Mouse (Mus musculus): Measurements from ENCODE around the gene A930033H14Rik. TPM values are rescaled to one million over a fixed set of nuclear protein-coding genes. Genes with fewer than 3 reads are reported as not detected.

The A930033H14Rik gene
- polyA plus RNA-seq, 1 experiment from 2014 or later = 3.2 TPM

DNA sequence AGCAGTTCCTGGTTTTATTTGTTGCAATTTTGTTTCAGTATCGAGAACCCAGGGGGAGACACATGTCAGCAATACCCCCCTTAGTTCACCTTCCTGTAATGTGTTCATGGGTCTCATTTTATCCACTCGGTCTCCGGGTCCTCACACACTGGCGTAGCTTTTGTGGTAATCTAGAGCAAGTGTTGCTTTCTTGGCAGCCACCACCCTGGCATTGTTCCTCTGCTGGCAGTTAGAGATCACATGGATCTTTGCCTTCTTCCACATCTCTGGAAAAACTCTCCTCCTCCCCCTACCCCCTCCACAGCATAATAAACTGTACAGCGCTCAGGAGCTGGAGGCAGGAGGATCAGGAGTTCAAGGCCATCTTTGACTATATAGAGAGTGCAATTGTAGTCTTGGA lies 20.6 kb downstream of the A930033H14Rik start:
- no peak overlapping the region for H3K27ac ChIP-seq (replicated peaks)
- no peak overlapping the region for H3K4me2 ChIP-seq (replicated peaks)
- H3K4me1 ChIP-seq = no peaks in the 10 kb centered on the region
- no peaks in the 10 kb centered on the region for H3K9me3 ChIP-seq (replicated peaks)
- no peak overlapping the region for H3K9ac ChIP-seq
- no peak for ATAC-seq (ENCODE audit: insufficient number of reproducible peaks, low FRiP score, low TSS enrichment, low read depth)
- H3K4me3 ChIP-seq (replicated peaks) = no peak overlapping the region
- H3K36me3 ChIP-seq = no peaks in the 10 kb centered on the region
- 82% methylated on average over 5 of the region's 5 CpGs for WGBS
- no peaks in the 10 kb centered on the region for H3K27me3 ChIP-seq

DNA sequence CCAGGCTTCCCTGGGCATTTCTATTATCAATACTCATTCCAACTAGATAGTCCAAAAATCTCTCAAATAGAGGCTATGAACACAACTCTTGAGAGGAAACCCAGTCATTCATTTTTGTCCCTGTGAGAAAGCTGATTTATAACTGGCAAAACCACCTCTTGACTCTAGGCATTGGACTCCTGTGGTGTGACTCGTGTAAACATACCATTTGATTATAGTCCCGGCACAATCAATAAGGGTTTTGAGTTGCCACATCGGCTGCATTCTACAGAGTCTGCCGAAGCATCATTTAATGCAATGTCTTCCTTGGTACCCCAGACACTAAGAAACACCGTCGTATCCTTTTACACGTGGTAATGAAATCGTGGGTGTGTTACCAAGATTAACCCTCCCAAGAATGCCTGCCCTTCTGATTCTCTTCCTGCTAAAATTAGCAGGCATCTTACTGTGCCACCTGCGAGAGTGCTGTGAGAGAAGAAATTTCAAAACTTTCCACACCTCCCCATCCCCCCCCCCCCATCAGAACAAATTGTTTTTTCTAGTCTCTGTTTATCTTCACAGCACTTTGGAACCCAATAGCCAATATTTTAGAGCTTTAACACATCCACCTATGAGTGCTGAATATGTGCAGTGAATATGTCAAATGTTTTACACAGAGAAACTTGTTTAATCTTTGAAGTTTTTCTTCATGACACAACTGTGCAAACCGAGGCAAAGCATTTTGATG lies 22.3 kb downstream of the A930033H14Rik start:
- Histone ChIP-seq H3K9me3 (replicated peaks) (no peaks in the 10 kb centered on the region), H3K27me3 (no peaks in the 10 kb centered on the region), H3K27ac (replicated peaks) (no peak overlapping the region), H3K4me3 (replicated peaks) (no peak overlapping the region), H3K4me2 (replicated peaks) (no peak overlapping the region), H3K36me3 (no peaks in the 10 kb centered on the region), H3K4me1 (peaks cover 7% of the 10 kb centered on the region), H3K9ac (no peak overlapping the region)
- ATAC-seq (ENCODE audit: insufficient number of reproducible peaks, low FRiP score, low TSS enrichment, low read depth) = no peak
- WGBS = 70% methylated on average over 10 of the region's 10 CpGs

DNA sequence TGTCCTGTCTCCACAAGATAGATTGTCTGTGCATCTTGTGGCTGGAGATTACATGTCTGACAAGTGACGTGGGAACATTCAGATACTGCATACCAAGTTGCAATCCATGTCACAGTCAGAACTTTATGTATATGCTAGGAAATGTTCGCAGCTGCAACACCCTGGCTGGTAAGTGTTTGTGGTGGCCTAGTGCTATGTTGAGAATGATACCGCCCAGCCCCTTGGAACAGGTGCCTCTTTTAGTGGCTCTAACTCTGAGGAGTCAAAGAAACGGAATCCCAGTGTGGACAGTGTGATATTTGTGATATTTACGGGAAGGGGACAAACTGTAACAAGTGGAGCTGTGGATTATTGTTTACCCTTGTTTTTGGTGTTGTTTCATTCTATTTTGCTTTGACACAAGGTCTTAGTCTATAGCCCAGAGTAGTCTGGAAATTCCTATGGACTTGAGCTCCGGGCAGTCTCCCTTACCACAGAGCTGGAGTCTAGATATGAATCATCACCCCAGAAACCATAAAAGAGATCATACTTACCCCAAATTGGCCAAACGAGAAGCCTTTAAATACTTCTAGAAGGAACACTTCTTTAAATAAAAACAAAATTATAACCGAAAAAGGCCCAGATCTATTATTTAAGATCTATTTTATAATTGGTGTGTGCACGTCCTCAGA lies 25.0 kb downstream of the A930033H14Rik start:
- H3K4me2 ChIP-seq (replicated peaks) = no peak overlapping the region
- no peak overlapping the region for H3K9ac ChIP-seq
- H3K9me3 ChIP-seq (replicated peaks) = no peaks in the 10 kb centered on the region
- no peaks in the 10 kb centered on the region for H3K36me3 ChIP-seq
- WGBS = 76% methylated on average over 9 of the region's 9 CpGs
- no peaks in the 10 kb centered on the region for H3K27me3 ChIP-seq
- no peak for ATAC-seq (ENCODE audit: insufficient number of reproducible peaks, low FRiP score, low TSS enrichment, low read depth)
- no peak overlapping the region for H3K4me3 ChIP-seq (replicated peaks)
- H3K4me1 ChIP-seq = peaks cover 20% of the 10 kb centered on the region
- H3K27ac ChIP-seq (replicated peaks) = no peak overlapping the region

DNA sequence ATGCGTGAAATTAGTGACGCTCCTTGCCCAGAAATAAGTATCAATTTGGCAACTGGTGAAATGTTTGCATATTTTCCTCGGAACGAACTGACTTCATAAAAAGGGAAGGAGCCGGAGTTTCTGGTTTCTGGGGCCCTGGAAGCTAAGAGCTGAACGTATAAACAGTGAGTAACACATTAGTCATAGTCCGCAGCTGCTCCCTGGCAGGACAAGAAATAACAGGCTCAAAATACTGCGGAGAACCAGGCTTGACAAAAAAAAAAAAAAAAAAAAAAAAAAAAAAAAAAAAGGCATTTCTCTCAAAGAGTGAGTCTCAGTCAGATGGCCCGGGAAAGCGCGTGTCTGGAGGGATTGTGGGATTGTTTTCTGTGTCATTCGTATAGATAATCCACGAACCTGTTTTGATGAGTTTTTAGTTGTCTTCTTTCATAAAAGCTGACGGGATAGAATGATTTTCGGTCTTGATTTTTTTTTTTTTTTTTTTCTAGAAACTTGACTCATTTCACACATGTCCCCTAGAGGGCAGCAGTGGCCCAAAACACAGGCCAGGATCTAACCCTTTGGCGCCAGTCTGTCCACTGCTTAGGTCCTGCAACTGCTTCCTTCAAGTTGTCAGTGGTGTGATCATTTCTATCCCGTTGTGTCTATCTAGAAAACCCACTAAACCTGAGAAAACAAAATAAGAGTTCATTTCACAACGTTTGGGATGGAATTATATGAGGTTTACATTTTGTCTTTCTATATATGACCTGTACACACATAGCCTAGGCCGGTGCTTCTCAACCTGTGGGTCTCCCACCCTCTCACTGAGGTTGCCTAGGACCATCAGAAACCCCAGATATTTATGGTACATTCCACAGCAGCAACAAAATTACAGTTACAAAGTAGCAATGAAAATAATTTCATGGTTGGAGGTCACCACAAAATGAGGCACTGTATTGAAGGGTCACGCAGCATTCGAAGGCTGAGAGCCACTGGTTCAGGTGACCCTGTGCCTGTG lies 26.7 kb downstream of the A930033H14Rik start:
- Histone ChIP-seq H3K4me1 (peaks cover 20% of the 10 kb centered on the region), H3K9ac (no peak overlapping the region), H3K4me3 (replicated peaks) (peak overlapping the region; percentile 32), H3K9me3 (replicated peaks) (no peaks in the 10 kb centered on the region), H3K36me3 (no peaks in the 10 kb centered on the region), H3K27me3 (no peaks in the 10 kb centered on the region), H3K27ac (replicated peaks) (peak overlapping the region; percentile 96), H3K4me2 (replicated peaks) (peak overlapping the region; percentile 44)
- 13% methylated on average over 21 of the region's 21 CpGs for WGBS
- ATAC-seq (ENCODE audit: insufficient number of reproducible peaks, low FRiP score, low TSS enrichment, low read depth) = peak; percentile 89

DNA sequence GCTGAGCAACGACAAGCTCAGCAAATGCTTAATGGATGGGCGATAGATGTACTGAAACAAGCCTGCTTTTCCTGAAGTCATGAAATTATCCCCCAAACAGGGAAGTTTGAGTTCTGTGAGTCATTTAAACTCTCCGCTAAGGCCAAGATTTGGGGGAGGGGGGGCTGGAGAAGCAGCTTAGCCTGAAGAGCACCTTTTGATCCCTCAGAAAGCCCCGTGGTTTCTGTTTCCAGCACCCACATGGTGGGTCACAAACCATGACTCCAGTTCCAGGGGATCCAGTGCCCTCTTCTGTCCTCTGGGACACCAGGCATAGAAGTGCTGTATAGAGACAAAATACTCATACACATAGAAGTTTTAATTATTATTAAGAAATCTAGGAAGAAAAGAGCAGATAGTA lies 27.5 kb downstream of the A930033H14Rik start:
- H3K36me3 ChIP-seq = no peaks in the 10 kb centered on the region
- peak overlapping the region; percentile 44 for H3K4me2 ChIP-seq (replicated peaks)
- H3K4me1 ChIP-seq = peaks cover 20% of the 10 kb centered on the region
- H3K27ac ChIP-seq (replicated peaks) = peak overlapping the region; percentile 96
- H3K9ac ChIP-seq = no peak overlapping the region
- 22% methylated on average over 4 of the region's 4 CpGs for WGBS
- no peak overlapping the region for H3K4me3 ChIP-seq (replicated peaks)
- 0 out of 2 replicates have a peak, but pooled peaks have one; percentile 15 for ATAC-seq (ENCODE audit: insufficient number of reproducible peaks, low FRiP score, low TSS enrichment, low read depth)
- H3K9me3 ChIP-seq (replicated peaks) = no peaks in the 10 kb centered on the region
- H3K27me3 ChIP-seq = no peaks in the 10 kb centered on the region

DNA sequence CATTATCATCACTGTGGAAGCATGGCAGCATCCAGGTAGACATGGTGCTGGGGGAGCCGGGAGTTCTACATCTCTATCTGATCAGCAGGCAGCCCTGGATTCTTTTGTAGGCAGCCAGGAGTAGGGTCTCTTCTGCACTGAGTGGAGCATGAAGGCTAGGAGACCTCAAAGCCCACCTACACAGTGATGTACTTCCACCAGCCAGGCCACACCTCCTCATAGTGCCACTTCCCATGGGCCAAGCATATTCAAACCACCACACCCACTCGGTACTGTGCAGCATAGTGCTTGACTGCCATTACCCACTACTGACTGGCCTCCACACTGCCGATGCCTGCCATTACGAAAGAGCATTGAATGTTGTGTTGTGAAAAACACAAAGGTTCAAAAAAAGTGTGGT lies 28.0 kb downstream of the A930033H14Rik start:
- peak overlapping the region; percentile 96 for H3K27ac ChIP-seq (replicated peaks)
- no peaks in the 10 kb centered on the region for H3K36me3 ChIP-seq
- no peak overlapping the region for H3K4me3 ChIP-seq (replicated peaks)
- H3K9me3 ChIP-seq (replicated peaks) = no peaks in the 10 kb centered on the region
- H3K9ac ChIP-seq = no peak overlapping the region
- WGBS = 84% methylated on average over 4 of the region's 4 CpGs
- peaks cover 20% of the 10 kb centered on the region for H3K4me1 ChIP-seq
- no peak overlapping the region; the same call in 1 of the 2 replicates for H3K4me2 ChIP-seq (replicated peaks)
- no peaks in the 10 kb centered on the region for H3K27me3 ChIP-seq
- ATAC-seq (ENCODE audit: insufficient number of reproducible peaks, low FRiP score, low TSS enrichment, low read depth) = no peak

DNA sequence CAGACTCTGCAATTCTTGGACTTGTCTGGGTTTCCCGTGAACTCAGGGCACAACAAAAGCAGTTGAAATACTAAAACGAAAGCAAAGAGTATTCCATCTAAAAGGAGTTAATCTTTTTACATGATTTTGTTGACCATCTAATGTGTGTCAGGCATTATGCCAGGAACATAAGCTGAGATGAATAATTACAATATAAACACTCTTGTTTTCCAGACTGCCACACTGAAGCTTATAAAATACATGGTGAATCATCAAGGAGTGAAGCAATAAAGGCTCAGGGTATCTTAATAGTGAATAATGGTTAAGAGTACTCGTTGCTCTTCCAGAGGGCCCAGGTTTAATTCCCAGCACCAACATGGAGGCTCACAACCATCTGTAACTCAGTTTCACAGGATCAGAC lies 31.9 kb downstream of the A930033H14Rik start:
- Histone ChIP-seq H3K27me3 (no peaks in the 10 kb centered on the region), H3K4me3 (replicated peaks) (no peak overlapping the region), H3K4me2 (replicated peaks) (no peak overlapping the region), H3K27ac (replicated peaks) (no peak overlapping the region), H3K9ac (no peak overlapping the region), H3K9me3 (replicated peaks) (no peaks in the 10 kb centered on the region), H3K4me1 (peaks cover 13% of the 10 kb centered on the region), H3K36me3 (no peaks in the 10 kb centered on the region)
- 66% methylated on average over 3 of the region's 3 CpGs for WGBS
- ATAC-seq (ENCODE audit: insufficient number of reproducible peaks, low FRiP score, low TSS enrichment, low read depth) = no peak

DNA sequence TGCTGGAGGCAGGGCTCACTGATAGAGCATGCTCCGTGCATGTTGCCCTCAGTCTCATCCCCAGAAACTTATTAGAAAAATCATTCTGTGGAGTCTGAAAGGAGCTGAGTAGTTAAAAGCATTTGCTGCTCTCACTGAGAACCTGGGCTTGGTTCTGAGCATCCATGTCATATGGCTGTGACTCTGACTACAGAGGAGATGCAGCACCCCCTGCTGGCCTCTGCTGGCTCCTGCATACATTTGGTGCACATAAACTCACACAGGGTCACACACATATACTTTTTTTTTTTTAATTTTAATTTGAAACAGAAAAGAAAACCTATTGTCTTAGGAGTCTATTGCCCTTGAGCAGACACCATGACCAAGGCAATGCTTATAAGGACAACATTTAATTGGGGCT lies 33.6 kb downstream of the A930033H14Rik start:
- Histone ChIP-seq H3K27ac (replicated peaks) (no peak overlapping the region), H3K27me3 (no peaks in the 10 kb centered on the region), H3K4me1 (0 out of 2 replicates have a peak, but pooled peaks cover under 1% of the 10 kb centered on the region), H3K36me3 (no peaks in the 10 kb centered on the region), H3K4me3 (replicated peaks) (no peak overlapping the region), H3K9me3 (replicated peaks) (no peaks in the 10 kb centered on the region), H3K4me2 (replicated peaks) (no peak overlapping the region), H3K9ac (no peak overlapping the region)
- WGBS = 91% methylated on average over 1 of the region's 1 CpGs
- no peak for ATAC-seq (ENCODE audit: insufficient number of reproducible peaks, low FRiP score, low TSS enrichment, low read depth)

DNA sequence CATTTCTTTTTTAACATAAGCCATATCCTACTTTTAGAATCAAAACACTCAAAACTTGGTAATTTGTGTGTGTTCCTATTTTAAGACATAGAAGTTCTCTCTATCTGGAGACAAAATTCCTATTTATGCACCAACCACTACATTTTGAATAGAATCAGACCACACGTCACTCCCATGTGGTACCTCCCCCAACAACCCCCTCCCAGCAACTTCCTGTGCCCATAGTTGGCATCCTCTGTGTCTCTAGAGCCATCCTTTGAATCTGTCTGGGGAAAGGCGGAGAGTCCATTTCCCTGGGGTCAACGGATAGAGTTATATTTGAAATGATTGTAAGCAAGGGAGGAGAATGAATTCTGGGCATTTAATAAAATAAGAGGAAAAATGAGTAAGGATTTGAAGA lies 36.8 kb downstream of the A930033H14Rik start:
- Histone ChIP-seq H3K9me3 (replicated peaks) (no peaks in the 10 kb centered on the region), H3K4me2 (replicated peaks) (no peak overlapping the region), H3K36me3 (no peaks in the 10 kb centered on the region), H3K9ac (no peak overlapping the region), H3K27ac (replicated peaks) (no peak overlapping the region), H3K4me1 (no peaks in the 10 kb centered on the region), H3K4me3 (replicated peaks) (no peak overlapping the region), H3K27me3 (no peaks in the 10 kb centered on the region)
- WGBS = 77% methylated on average over 3 of the region's 3 CpGs
- no peak for ATAC-seq (ENCODE audit: insufficient number of reproducible peaks, low FRiP score, low TSS enrichment, low read depth)

DNA sequence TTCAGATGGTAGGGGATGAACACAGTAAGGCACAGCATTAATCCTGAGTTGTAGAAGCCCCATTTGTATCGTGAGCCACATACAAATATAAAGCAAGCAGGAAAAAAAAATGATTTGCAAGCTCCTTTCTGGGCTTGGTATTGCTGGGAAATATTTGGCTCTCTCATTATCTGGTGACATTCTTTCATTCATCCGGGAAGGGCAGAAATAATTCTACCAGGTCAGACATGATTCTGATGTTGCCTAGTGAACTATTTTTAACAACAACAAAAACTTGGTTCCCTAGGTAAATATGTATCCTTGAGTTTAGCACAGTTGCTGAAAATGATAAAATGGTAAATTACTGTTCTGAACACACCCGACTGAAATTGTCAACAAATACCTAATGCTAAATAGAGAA lies 40.5 kb downstream of the A930033H14Rik start:
- Histone ChIP-seq H3K9ac (no peak overlapping the region), H3K9me3 (replicated peaks) (no peaks in the 10 kb centered on the region), H3K4me3 (replicated peaks) (no peak overlapping the region), H3K4me1 (peaks cover 4% of the 10 kb centered on the region; the same call in 1 of the 2 replicates), H3K27me3 (no peaks in the 10 kb centered on the region), H3K27ac (replicated peaks) (no peak overlapping the region), H3K36me3 (no peaks in the 10 kb centered on the region), H3K4me2 (replicated peaks) (no peak overlapping the region)
- ATAC-seq (ENCODE audit: insufficient number of reproducible peaks, low FRiP score, low TSS enrichment, low read depth) = no peak
- WGBS = 63% methylated on average over 3 of the region's 3 CpGs

DNA sequence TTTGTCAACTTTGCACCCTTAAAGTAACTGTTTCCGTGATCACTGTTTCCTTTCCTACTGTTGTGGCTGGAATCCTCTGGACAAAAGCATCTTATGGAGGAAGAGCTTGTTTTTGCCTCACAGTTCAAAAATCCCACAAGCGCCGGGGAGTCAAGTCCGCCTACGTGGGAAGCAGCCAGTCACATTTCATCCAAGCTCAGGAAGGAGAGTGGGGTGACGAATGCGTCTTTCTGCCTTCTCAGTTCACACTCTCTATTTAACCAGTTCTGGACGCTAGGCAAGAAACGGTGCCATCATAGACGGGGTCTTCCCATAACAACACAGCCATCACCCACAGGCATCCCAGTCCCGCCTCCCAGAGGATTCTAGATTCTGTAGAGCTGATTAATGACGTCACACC lies 46.4 kb downstream of the A930033H14Rik start:
- no peak overlapping the region for H3K4me2 ChIP-seq (replicated peaks)
- H3K36me3 ChIP-seq = no peaks in the 10 kb centered on the region
- no peaks in the 10 kb centered on the region for H3K9me3 ChIP-seq (replicated peaks)
- no peak overlapping the region for H3K4me3 ChIP-seq (replicated peaks)
- peaks cover 4% of the 10 kb centered on the region; the same call in 1 of the 2 replicates for H3K4me1 ChIP-seq
- 83% methylated on average over 12 of the region's 12 CpGs for WGBS
- no peak overlapping the region for H3K27ac ChIP-seq (replicated peaks)
- no peaks in the 10 kb centered on the region for H3K27me3 ChIP-seq
- no peak for ATAC-seq (ENCODE audit: insufficient number of reproducible peaks, low FRiP score, low TSS enrichment, low read depth)
- H3K9ac ChIP-seq = no peak overlapping the region

All from embryonic facial prominence, embryonic 15.5 days (tissue).